Mouse (Mus musculus): ENCODE measurements around the gene Eefsec. TPM values are rescaled to one million over a fixed set of nuclear protein-coding genes. Genes with fewer than 3 reads are reported as not detected.

Eefsec gene
- polyA plus RNA-seq, 1 experiment, result 5.2 TPM

- WGBS, result 87% methylated on average over 2 of the region's 2 CpGs
Measured at GRCm38 (mm10) chr6:88315295-88315694, 131.0 kb downstream of the Eefsec start.

GRCm38 (mm10) chr6:88313937-88314336 lies 132.4 kb downstream of the Eefsec start:
- Histone ChIP-seq H3K4me3 (replicated peaks; ENCODE audit: control insufficient read depth, low read depth, low read length) (no peak overlapping the region), H3K27ac (ENCODE audit: control insufficient read depth, insufficient read depth, low read depth, low read length, poor library complexity) (no peak overlapping the region), H3K4me1 (ENCODE audit: control insufficient read depth, insufficient read depth, low read length) (no peaks in the 10 kb centered on the region)
- WGBS, result 83% methylated on average over 9 of the region's 9 CpGs
- TF ChIP-seq POLR2A (IDR thresholded peaks at IDR 0.05; ENCODE audit: borderline replicate concordance, control insufficient read depth, low read depth, low read length) (no peak), CTCF (IDR thresholded peaks at IDR 0.05; ENCODE audit: control insufficient read depth, insufficient read depth, low read length) (no peak)

More at GRCm38 (mm10) chr6:88315295-88315694, 131.0 kb downstream of the Eefsec start:
- no peak for TF ChIP-seq POLR2A (IDR thresholded peaks at IDR 0.05; ENCODE audit: borderline replicate concordance, control insufficient read depth, low read depth, low read length)
- no peak for TF ChIP-seq CTCF (IDR thresholded peaks at IDR 0.05; ENCODE audit: control insufficient read depth, insufficient read depth, low read length)
- Histone ChIP-seq H3K4me3 (replicated peaks; ENCODE audit: control insufficient read depth, low read depth, low read length) (no peak overlapping the region), H3K27ac (ENCODE audit: control insufficient read depth, insufficient read depth, low read depth, low read length, poor library complexity) (no peak overlapping the region), H3K4me1 (ENCODE audit: control insufficient read depth, insufficient read depth, low read length) (no peaks in the 10 kb centered on the region)

- TF ChIP-seq POLR2A (IDR thresholded peaks at IDR 0.05; ENCODE audit: borderline replicate concordance, control insufficient read depth, low read depth, low read length) (no peak), CTCF (IDR thresholded peaks at IDR 0.05; ENCODE audit: control insufficient read depth, insufficient read depth, low read length) (no peak)
- 95% methylated on average over 10 of the region's 10 CpGs for WGBS
- Histone ChIP-seq H3K27ac (ENCODE audit: control insufficient read depth, insufficient read depth, low read depth, low read length, poor library complexity) (no peak overlapping the region), H3K4me3 (replicated peaks; ENCODE audit: control insufficient read depth, low read depth, low read length) (no peak overlapping the region), H3K4me1 (ENCODE audit: control insufficient read depth, insufficient read depth, low read length) (peaks cover under 1% of the 10 kb centered on the region; the same call in 1 of the 2 replicates)
Measured at GRCm38 (mm10) chr6:88311593-88311992, 134.7 kb downstream of the Eefsec start.

- H3K27ac ChIP-seq (ENCODE audit: control insufficient read depth, insufficient read depth, low read depth, low read length, poor library complexity), result no peak overlapping the region
- no peak overlapping the region for H3K4me3 ChIP-seq (replicated peaks; ENCODE audit: control insufficient read depth, low read depth, low read length)
- TF ChIP-seq POLR2A (IDR thresholded peaks at IDR 0.05; ENCODE audit: borderline replicate concordance, control insufficient read depth, low read depth, low read length) (no peak), CTCF (IDR thresholded peaks at IDR 0.05; ENCODE audit: control insufficient read depth, insufficient read depth, low read length) (no peak)
- 43% methylated on average over 4 of the region's 4 CpGs for WGBS
- H3K4me1 ChIP-seq (ENCODE audit: control insufficient read depth, insufficient read depth, low read length), result peaks cover 4% of the 10 kb centered on the region
Measured at GRCm38 (mm10) chr6:88306100-88306746, 140.1 kb downstream of the Eefsec start.

GRCm38 (mm10) chr6:88301234-88301633 lies 145.1 kb downstream of the Eefsec start:
- Histone ChIP-seq H3K4me1 (ENCODE audit: control insufficient read depth, insufficient read depth, low read length) (no peaks in the 10 kb centered on the region), H3K27ac (ENCODE audit: control insufficient read depth, insufficient read depth, low read depth, low read length, poor library complexity) (no peak overlapping the region), H3K4me3 (replicated peaks; ENCODE audit: control insufficient read depth, low read depth, low read length) (no peak overlapping the region)
- 77% methylated on average over 7 of the region's 7 CpGs for WGBS
- no peak for TF ChIP-seq POLR2A (IDR thresholded peaks at IDR 0.05; ENCODE audit: borderline replicate concordance, control insufficient read depth, low read depth, low read length)
- no peak for TF ChIP-seq CTCF (IDR thresholded peaks at IDR 0.05; ENCODE audit: control insufficient read depth, insufficient read depth, low read length)

DNA sequence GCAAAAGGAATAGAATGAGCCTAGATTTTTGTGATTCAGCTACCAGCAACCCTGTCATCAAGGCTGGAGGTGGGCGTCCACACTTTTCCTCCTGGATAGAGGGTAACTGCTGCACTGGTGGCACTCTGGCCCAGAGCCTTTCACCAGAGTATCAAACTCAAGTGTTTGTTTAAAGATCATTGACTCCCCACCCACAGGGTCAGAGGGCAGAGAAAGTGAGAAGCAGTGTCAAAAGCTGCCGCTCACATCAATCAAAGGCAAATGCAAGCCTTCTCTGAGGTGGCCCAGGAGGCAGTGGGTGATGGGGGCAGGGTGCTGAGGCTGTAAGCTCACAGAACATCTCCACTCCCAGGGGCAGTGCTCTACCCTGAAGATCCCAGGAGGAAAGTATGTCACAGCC lies 146.8 kb downstream of the Eefsec start:
- H3K27ac ChIP-seq (ENCODE audit: control insufficient read depth, insufficient read depth, low read depth, low read length, poor library complexity), result no peak overlapping the region
- WGBS, result 88% methylated on average over 2 of the region's 2 CpGs
- no peak for TF ChIP-seq POLR2A (IDR thresholded peaks at IDR 0.05; ENCODE audit: borderline replicate concordance, control insufficient read depth, low read depth, low read length)
- no peak for TF ChIP-seq CTCF (IDR thresholded peaks at IDR 0.05; ENCODE audit: control insufficient read depth, insufficient read depth, low read length)
- no peaks in the 10 kb centered on the region for H3K4me1 ChIP-seq (ENCODE audit: control insufficient read depth, insufficient read depth, low read length)
- no peak overlapping the region for H3K4me3 ChIP-seq (replicated peaks; ENCODE audit: control insufficient read depth, low read depth, low read length)

DNA sequence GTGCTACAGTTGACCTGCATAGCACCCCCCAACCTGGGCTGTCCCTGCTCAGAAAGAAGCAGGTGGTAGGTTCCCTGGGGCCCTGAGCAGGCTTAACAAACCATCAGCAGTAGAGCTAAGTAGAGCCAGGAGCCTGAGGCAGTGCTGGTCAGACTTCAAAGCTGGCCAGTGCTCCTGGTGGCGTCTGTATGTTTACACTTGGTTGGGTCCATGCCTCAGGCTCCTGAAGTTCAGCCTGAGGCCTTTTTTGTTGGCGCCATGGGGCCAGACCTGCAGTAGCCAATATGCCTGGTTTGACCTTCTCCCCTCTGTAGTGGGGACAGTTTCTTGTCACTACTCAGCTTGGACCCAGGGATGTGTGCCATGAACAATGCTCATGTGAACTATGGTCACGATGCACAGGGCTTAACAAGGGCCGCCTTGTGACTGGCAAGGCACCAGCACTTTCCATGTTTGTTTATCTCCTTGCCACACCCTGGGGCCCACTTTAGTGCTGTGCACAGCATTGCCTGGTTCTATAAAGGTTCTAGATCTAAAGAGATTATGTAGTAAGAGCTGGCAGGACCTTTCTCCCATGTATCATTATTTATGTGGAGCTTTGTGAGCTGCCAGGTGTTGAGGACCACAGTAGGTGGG lies 153.9 kb downstream of the Eefsec start:
- no peak overlapping the region for H3K4me3 ChIP-seq (replicated peaks; ENCODE audit: control insufficient read depth, low read depth, low read length)
- 79% methylated on average over 4 of the region's 4 CpGs for WGBS
- H3K4me1 ChIP-seq (ENCODE audit: control insufficient read depth, insufficient read depth, low read length), result no peaks in the 10 kb centered on the region
- no peak overlapping the region for H3K27ac ChIP-seq (ENCODE audit: control insufficient read depth, insufficient read depth, low read depth, low read length, poor library complexity)
- TF ChIP-seq POLR2A (IDR thresholded peaks at IDR 0.05; ENCODE audit: borderline replicate concordance, control insufficient read depth, low read depth, low read length) (no peak), CTCF (IDR thresholded peaks at IDR 0.05; ENCODE audit: control insufficient read depth, insufficient read depth, low read length) (no peak)

DNA sequence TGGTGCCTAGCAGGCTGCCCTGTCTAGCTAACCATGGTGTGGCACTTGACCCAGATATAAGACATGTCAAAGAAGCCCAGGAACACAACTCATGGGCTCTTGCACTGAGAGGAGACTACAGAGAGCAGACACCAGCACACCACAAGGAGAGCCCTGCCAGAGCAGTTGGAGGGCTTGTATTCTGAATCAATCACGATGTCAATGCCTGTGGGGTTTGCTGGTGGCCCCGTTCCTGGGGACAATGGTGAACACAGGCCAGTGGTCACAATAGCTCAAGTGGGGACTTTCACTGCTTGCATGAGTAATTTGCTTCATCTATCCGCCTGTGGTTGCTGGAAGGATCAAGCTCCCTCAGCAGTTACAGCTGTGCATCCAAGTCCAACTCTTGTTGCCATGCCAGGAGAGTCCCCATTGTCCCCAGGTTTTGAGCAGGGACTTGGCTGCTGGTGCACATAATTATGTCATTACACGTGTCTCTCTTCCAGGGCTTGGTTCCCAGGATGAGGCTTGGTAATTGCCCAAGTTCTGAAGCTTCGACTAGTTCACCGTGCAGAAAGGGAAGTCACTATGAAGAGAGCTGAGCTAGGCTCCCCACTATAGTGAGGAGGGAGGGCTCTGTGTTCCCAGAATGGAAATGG lies 156.1 kb downstream of the Eefsec start:
- Histone ChIP-seq H3K27ac (ENCODE audit: control insufficient read depth, insufficient read depth, low read depth, low read length, poor library complexity) (no peak overlapping the region), H3K4me3 (replicated peaks; ENCODE audit: control insufficient read depth, low read depth, low read length) (no peak overlapping the region), H3K4me1 (ENCODE audit: control insufficient read depth, insufficient read depth, low read length) (no peaks in the 10 kb centered on the region)
- no peak for TF ChIP-seq POLR2A (IDR thresholded peaks at IDR 0.05; ENCODE audit: borderline replicate concordance, control insufficient read depth, low read depth, low read length)
- no peak for TF ChIP-seq CTCF (IDR thresholded peaks at IDR 0.05; ENCODE audit: control insufficient read depth, insufficient read depth, low read length)
- 54% methylated on average over 6 of the region's 6 CpGs for WGBS

Data from bone marrow, adult 2 months (tissue).